Mouse (Mus musculus) CH12F3 (cell line): ENCODE results near the gene Pecam1.

Experiments used
- in situ Hi-C: fragments of 300-500 bp; cut with MboI; formaldehyde crosslinking; loops from 2 replicates; pipeline ENCODE4 v1.14.3; 2020; ENCODE audit warnings: low sequenced_read_pairs

Pecam1 gene

DNA sequence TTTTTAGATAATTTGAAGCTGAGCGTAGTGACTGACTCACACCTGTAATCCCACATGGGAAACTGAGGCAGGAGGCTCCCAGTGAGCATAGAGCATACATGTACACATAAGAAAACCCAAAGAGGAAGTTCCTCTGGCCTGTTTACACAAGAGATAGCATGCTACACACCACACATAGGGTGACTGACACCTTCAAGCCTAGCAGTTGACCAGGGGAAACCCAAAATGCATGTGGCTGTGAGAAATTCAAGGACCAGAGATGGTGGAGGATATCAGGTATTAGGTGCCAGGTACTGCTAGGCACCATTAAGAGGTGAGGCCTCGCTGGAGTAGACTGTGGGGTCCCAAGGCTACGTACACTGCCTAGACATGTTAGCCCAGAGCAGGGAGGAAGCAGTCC is 47.8 kb downstream of the Pecam1 start:
- in situ Hi-C loops, result no loop called here

DNA sequence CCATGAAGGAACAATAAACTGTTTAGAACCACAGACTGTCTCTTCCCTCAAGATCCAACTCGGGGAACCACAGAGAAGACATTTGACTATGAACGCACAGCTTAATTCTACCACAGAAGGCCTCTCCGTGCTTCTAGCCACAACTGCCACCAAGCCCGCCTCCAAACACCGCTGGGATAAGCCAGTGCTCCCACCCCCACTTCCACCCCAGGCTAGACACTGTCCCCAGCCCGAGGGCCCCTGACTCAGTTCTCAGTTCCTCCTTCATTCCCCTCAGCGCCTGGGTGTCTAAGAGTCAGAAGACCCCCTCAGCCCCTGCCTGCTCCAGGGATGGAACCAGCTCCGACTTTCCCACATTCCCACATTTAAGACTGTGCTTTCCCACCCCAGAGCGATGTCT is 48.8 kb downstream of the Pecam1 start:
- in situ Hi-C loops, result no loop called here

DNA sequence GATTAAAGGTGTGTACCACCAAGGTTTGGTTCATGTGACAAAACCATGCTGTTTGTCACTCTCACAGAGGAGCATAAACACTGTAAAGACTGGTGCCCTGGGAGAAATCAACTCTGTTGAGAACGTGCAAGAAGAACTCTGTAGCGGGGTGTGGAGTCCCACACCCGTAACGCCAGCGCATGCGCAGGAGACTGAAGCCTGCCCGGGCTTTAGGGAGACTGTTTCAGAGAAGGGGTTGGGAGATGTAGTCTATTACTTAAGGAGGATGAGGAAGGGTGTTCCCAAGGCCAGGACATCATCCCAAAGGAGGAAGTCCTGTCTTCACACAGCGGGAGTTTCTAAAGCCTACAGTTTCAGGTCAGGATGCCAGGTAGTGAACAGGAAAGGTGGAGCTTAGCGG is 51.3 kb downstream of the Pecam1 start:
- in situ Hi-C loops, result no loop called here

DNA sequence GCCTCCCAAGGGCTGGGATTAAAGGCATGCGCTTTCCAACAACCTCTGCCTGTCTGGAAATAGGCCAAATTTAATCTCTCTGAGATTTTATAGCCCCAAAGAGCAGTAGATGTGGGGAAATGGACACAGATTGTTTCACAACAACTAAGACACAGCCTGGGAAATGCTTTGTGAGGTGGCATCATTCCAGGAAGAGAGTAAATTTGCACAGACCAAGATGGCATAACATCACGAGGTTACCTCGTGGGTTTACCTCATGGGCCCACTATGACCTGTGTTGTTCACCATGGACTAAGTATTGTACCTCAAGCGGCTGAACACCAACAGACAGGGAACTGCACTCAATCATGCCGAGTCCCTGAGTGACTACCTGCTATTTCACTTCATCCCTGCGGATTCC is 52.1 kb downstream of the Pecam1 start:
- in situ Hi-C loops, result no loop called here

DNA sequence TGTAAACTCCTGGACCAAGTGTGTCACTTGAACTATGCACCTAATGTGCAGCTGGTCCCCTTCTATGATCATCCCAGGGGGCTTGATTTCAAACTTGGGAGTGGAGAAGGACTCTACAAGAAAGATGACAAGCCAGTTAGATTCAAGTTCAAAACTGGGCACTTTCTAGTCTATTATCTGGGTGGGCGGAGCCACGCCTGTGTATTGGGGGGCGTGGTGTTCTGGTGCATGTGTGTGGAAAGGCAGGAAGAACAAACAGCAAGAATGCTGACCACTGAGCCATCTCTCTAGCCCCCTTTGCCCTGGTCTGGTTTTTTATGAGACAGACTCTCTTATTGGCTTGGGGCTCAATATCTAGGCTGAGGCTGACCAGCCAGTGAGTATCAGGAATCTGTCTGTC is 54.5 kb downstream of the Pecam1 start:
- in situ Hi-C loops, result no loop called here

DNA sequence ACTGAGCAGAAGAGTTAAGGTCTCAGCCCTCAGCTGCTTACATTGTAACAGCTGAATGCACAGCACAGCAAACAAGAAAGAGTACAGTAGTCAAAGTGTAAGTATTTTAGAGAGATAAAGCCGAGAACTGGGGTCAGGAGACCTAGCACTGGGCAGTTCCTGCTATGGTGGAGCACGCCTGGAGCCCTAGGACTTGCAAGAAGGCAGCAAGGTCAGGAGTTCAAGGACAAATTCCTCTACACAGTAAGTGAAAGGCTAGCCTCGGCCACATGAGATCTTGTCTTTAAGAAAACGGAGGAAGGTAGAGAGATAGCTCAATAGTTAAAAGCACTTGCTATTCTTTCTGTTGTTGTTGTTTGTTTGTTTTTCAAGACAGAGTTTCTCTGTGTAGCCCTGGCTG is 57.5 kb downstream of the Pecam1 start:
- in situ Hi-C loops, result no loop called here

DNA sequence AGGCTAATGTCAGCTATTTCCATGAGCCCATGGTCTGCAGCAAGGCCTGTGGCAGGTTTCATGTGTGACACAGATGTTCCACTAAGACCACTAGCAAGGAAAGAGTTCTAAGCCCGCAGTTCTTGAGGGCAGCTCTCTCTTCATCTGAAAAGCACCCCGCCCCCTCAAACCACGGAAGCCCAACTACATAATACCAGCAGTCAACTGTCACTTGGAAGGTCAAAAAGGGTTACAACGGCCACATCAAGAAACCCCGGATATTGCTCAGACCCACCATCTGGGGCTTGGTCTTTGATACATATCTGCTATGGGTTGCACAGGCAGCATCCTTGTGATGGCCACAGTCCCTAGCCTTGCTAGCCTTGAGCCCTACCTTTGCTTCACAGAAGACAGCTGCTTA is 62.1 kb downstream of the Pecam1 start:
- in situ Hi-C loops, result no loop called here

DNA sequence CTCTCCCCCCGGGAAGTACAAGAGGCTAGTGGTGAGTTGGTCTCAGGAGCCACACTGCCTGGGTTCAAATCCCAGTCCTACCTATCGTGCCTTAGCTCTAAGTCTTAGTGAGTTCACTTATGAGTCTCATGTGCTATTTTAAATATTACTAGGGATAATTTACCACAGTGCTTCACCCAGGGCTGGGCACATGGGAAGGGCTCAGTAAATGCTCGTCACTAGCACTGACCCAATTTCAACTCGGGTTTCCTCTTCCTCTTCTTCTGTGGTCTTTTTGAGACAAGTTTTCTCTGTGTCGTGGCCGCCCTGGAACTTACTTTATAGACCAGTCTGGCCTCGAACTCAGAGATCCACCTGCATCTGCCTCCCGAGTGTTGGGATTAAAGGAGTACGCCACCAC is 63.1 kb downstream of the Pecam1 start:
- in situ Hi-C loops, result no loop called here

DNA sequence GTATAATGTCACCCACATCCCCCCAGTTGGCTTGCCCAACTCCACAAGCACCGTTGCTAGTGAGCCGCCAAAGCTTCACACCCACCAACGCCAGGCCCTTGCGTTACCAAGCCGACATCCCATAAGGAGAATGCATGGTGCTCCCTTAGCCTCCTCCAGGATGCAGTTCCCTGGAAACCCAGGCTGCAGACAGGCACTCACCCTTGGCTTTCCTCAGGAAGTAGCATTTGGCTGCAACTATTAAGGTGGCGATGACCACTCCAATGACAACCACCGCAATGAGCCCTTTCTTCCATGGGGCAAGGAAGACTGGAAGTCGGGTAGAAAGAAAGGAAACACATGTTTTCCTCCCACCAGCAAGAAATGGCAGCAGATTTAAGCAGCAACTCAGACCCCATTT is 66.4 kb downstream of the Pecam1 start:
- in situ Hi-C loops, result no loop called here

DNA sequence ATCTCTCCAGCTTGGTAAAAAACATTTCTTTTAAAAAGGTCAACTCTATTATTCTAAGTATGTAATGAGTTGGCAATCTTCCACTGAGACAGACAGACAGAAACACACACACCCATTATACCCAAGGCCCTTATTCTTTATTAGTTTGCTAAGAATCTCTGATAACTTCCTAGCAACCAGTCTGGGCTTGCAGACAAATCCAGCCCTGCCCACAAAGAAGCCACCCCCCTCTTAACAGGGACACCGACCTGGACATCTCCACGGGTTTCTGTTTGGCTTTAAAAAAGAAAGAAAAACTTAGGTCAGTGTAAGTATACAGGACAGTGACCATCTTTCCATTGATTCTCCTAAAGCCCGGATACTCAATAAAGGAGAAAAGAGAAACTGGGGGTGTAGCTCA is 67.1 kb downstream of the Pecam1 start:
- in situ Hi-C loops, result no loop called here

DNA sequence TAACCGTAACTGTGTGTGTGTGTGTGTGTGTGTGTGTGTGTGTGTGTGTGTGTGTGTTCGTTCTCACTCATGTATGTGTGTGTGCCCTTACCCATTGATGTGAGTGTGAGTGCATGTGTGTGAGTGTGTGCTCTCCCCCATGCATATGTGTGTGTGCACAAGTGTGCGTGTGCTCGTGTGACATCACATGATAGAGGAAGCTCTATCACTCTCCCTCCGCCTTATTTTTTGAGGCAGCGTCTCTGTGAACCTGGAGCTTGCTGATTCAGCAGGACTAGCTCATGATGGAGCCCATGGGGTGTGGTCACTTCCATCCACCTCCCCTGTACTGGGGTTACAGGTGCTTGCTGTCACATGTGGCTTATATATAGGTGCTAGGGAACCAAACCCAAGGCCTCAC is 69.3 kb downstream of the Pecam1 start:
- in situ Hi-C loops, result no loop called here

DNA sequence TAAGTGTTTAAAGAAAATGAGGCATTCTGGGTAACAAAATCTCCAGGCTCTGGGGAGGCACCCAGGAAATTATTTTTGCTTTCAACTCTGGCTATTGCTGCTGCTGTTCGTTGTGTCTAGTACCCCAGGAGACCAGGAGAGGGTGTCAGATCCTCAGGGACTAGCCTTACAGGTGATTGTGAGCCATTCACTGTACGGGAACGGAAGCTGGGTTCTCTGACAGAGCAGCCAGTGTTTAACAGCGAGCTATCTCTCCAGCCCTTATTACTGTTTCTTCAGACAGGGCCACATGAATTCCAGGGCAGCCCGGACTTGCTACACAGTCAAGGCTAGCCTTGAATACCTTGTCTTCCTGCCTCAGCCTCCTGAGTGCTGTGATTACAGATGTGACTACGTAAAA is 70.6 kb downstream of the Pecam1 start:
- in situ Hi-C loops, result no loop called here

DNA sequence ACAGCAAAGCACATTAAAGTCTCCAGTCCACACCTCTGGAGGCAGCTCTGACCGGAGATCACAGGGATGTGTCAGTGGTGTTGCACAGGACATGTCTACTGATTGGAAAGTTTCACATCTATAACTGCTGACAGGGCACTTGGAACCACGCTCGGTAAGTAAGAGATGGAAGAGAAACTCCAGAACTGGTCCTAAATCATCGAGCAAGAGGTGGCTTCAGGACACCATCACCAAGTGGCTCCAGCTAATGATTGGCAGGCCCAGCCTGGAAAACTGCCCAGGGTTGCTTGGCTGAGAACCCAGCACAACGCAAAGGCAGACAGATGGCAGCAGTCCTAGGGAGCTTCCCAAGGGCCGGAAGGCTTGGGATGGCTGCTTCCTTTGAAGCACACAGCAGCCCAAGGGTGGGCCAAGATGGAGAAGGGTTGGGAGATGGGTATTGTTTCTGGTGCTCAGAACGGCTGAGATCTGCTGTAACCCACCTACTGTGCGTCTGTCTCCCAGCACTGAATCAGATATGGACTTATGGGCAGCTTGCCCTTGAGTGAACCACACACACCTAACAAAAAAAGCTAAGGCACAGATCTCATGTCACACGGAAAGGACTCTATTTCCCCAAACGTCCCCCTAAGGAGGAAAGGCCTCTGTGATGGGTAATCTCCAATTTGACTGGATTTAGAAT is 72.4 kb downstream of the Pecam1 start:
- in situ Hi-C loops, result no loop called here

DNA sequence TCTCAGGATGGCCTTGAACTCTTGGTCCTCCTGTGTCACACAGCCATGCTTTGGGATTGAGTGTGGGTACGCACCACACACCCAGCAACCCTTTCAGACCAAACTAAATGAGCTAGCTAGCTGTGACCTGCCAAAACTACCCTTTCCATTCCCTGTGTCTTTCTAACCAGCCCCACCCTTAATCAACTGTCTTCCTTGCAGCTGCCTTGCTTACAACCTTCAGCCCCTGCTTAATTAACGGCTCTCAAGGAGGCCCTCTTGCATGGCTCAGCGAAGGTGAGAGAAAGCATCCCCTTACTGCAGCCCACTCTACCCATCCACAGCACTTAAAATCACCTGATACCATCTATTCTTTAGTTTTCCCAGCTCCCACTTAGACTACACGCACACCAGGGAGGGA is 73.1 kb downstream of the Pecam1 start:
- in situ Hi-C loops, result no loop called here

DNA sequence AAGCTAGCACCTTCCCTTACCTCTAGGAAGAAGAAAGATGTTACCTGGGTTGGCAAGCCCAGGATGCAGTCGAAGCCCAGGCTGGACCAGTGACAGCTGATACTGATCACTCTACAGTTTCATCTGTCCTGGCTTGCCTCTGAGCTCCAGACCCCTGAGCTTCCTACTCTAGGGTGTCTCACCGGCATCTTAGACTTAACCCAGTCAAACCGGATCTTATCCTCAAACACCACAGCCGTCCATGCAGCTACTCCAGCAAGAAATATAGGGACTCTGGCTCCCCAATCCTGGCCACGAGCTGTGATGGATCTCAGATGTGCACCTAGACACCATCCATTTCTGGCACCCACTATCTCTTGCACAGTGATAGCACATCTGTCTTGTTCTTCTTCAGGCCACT is 74.6 kb downstream of the Pecam1 start:
- in situ Hi-C loops, result no loop called here

DNA sequence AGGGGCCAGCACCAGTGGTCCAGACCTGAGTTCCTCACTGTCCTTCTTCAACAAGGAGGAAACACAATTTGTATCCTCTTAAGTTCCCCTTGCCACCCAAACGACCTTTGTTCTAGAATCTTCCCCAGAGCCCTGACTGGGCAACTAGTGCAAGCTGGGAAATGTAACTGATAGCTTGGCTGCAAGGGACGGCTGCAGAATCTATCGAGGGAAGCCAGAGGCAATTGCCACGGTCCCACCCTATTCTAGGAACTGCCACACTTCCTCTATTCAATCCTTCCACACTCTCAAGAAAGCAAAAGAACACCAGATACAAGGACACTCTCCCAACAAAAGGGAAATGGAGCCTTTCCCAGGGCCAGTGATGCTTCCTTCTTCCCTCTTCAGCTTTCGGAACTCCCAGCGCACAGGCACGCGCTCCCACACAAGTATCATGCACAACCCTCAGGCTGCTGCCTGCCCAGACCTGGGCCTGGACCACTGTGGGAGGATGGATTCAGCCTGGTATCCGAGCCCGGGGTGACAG is 75.2 kb downstream of the Pecam1 start:
- in situ Hi-C loops, result no loop called here

DNA sequence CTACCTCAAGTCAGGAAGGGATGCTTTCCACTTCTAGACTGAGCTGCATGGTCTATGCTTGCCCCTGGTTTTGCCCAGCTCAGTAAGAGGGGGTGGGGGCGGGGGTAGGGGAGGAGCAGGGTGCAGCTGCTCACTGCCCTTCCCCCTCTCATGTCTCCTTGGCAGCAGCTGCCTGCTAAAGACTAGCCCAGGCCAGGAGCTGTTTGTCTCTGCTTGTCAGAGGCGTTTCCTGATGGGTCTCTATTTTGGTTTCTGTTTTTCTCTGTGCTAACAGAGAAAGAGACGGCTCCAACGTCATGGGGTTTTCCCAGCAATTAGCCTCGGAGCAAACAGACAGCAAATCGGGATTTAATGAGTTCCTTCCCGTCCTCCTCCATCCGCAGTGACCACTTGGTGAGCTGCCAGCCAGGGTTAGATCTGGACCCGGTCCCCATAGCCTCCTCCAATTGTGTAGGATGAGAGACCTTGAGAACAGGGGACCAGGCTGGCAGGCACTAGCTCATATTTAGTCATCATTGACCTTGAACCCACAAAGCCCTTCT is 75.7 kb downstream of the Pecam1 start:
- in situ Hi-C loops, result no loop called here

DNA sequence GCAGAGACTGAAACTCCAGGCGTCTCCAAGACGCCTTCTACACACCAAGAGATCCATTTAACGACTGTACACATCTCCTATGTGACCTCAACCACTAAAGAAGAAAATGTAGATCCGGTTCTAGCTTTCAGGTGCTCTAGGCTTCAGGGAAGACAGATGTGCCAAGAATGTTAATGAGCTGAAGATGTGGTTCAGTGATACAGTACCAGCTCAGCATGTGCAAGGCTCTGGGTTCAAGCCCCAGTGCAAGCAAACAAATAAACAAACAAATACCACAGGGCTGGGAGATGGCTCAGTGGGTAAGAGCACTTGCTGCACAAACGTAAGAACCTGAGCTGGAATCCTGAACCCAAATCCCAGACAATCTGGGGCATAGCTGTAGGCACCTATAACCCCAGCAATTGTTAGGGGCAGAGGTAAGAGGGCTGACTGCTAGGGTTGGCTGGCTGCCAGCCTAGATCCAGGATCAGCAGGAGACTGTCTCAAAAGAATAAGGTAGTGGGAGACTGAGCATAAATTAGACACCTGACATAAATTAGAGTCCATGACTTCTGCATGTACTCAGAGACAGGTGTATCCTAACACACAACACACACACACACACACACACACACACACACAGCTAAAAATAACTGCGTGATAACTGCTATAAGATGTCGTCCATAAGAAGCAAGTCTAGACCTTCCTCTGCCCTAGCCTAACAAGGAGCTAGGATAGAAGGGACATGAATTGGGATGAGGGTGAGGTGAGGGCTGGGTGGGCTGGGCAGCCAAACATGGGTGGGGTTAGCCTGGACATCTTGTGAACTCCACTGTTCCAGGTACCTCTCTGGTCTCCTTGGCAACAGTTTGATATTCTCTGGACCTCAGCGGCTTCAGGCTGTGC is 76.5 kb downstream of the Pecam1 start:
- in situ Hi-C loops, result no loop called here

DNA sequence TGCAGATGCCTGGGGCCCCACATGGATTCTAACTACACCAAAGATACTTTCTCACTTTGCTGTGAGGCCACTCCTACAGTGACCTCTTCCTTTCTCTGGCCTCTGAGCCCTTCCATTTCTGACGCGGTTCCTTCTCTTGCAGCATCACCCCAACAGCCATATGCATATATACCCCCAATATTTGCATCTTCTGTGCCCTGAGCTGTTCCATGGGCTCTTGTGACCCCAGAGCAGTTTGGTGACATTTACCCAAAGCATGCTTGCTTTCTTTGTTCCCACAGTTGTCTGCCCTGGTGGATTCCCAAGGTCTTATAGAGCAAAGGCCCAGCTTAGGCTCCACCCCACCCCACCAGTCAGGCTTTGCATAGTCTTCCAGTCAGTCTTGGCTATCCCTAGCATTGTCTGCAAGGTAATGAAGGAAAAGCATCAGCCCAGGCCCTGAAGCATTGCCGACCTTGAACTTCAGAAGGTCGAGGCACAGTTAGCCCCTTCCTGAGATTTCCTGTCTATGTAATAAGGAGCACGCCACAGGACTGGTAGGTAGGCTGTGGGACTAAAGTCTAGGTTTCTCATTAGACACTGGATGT is 77.4 kb downstream of the Pecam1 start:
- in situ Hi-C loops, result no loop called here

DNA sequence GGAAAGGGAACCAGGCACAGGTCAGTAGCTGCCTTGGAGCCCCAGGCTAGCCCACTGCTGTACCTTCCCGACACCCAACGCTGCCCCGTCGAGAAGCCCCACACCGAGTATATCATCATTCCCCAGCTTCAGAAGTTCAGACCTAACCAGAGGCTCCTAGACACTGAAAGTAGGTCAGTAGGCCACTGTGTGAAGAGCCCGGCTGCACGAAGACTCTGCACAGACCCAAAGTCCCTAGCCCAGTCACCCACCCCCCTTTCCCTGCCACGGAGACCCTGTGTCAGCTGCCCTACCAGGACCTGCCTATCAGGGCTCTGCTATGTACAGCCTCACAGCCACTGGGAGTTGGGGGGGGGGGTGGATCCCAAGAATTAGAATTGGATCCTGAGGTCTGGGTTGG is 78.6 kb downstream of the Pecam1 start:
- in situ Hi-C loops, result no loop called here

DNA sequence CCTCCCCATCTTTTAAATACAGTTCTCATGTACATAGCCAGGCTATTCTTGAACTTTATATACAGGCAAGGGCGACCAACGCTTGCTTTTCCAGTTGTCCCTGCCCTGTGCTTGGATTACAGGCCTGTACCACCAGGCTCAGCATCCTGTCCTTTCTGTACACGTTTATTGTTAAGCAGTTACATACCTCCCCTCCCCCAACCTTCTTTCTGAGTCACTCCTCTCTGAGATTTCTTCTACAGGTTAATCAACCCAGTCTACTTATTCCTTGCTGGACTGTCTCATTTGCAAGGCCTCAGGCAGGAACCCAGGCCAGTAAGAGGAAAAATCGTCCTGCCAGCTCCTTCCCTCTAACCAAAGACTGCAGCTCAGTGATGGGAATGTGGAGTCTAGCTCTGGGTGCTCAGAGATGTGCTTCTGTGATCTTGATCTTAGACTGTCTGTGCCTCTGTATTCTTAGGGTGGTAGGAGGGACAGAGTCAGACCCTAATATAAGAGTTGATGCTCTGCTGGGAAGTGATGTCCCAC is 79.4 kb downstream of the Pecam1 start:
- in situ Hi-C loops, result no loop called here
